Mouse (Mus musculus) stomach, embryonic 15.5 days (tissue): ENCODE data around the gene Gnptab. TPM values are rescaled to one million over a fixed set of nuclear protein-coding genes. Genes with fewer than 3 reads are reported as not detected.

Experiments used
- ATAC-seq: fragments of 200-750 bp; cut with Nextera tagmentation; 2 replicates; pipeline ENCODE4 v1.8.0; 2017; ENCODE audit warnings: low read depth, moderate number of reproducible peaks, moderate TSS enrichment; ENCODE audit not compliant: insufficient read depth, low FRiP score
- H3K27ac ChIP-seq: fragments of 300-500 bp; sonication (generic); 2 replicates; pipeline ENCODE4 v1.5.1; 2015; ENCODE audit warnings: mild to moderate bottlenecking, inconsistent platforms
- H3K27me3 ChIP-seq: fragments of 300-500 bp; sonication (generic); replicated peaks from 2 replicates; pipeline ENCODE4 v1.6.1; 2015; ENCODE audit warnings: inconsistent platforms
- H3K36me3 ChIP-seq: fragments of 300-500 bp; sonication (generic); 2 replicates; pipeline ENCODE4 v1.6.1; 2015; ENCODE audit warnings: inconsistent platforms
- H3K4me1 ChIP-seq: fragments of 300-500 bp; sonication (generic); 2 replicates; pipeline ENCODE4 v1.6.1; 2015; ENCODE audit warnings: inconsistent platforms
- H3K4me2 ChIP-seq: fragments of 300-500 bp; sonication (generic); 2 replicates; pipeline ENCODE4 v1.6.1; 2015; ENCODE audit warnings: mild to moderate bottlenecking, inconsistent platforms
- H3K4me3 ChIP-seq: fragments of 300-500 bp; sonication (generic); replicated peaks from 2 replicates; pipeline ENCODE4 v1.5.1; 2015; ENCODE audit warnings: inconsistent platforms
- H3K9ac ChIP-seq: fragments of 300-500 bp; sonication (generic); 2 replicates; pipeline ENCODE4 v1.6.1; 2015; ENCODE audit warnings: inconsistent platforms
- H3K9me3 ChIP-seq: fragments of 300-500 bp; sonication (generic); 2 replicates; pipeline ENCODE4 v1.6.1; 2016; ENCODE audit warnings: inconsistent platforms
- WGBS: fragments of 180-500 bp; shearing (Covaris S2); methylation state at CpG from one replicate; pipeline ENCODE4 v1.1.7; 2015; 5-methylcytosine and 5-hydroxymethylcytosine counted together
- polyA plus RNA-seq: library from polyadenylated mRNA; unstranded; fragments of >200 nt; fragmentation: Nextera tagmentation; extraction: Ambion mirVana; gene quantifications from 2 replicates; pipeline ENCODE4 v1.2.1, GENCODE M21; 2015

The Gnptab gene
- polyA plus RNA-seq, 1 experiment from 2014 or later = 9.9 TPM

GRCm38 (mm10) chr10:88398668-88399243 lies 19.8 kb downstream of the Gnptab start:
- no peak overlapping the region for H3K4me3 ChIP-seq
- H3K4me1 ChIP-seq = no peaks in the 10 kb centered on the region
- H3K27me3 ChIP-seq = no peaks in the 10 kb centered on the region
- ATAC-seq = no peak
- H3K27ac ChIP-seq = no peak overlapping the region
- WGBS = 73% methylated on average over 6 of the region's 6 CpGs
- no peak overlapping the region for H3K4me2 ChIP-seq
- no peaks in the 10 kb centered on the region for H3K36me3 ChIP-seq
- no peaks in the 10 kb centered on the region for H3K9me3 ChIP-seq
- no peak overlapping the region for H3K9ac ChIP-seq

- no peak overlapping the region for H3K9ac ChIP-seq
- 79% methylated on average over 5 of the region's 5 CpGs for WGBS
- ATAC-seq = no peak
- no peak overlapping the region for H3K4me3 ChIP-seq
- H3K27me3 ChIP-seq = no peaks in the 10 kb centered on the region
- H3K27ac ChIP-seq = no peak overlapping the region
- no peak overlapping the region for H3K4me2 ChIP-seq
- H3K4me1 ChIP-seq = no peaks in the 10 kb centered on the region
- no peaks in the 10 kb centered on the region for H3K9me3 ChIP-seq
- no peaks in the 10 kb centered on the region for H3K36me3 ChIP-seq
Observed at GRCm38 (mm10) chr10:88399271-88399670, 20.3 kb downstream of the Gnptab start.

GRCm38 (mm10) chr10:88403021-88403420 lies 24.1 kb downstream of the Gnptab start:
- H3K36me3 ChIP-seq = no peaks in the 10 kb centered on the region
- no peak overlapping the region for H3K27ac ChIP-seq
- no peaks in the 10 kb centered on the region for H3K4me1 ChIP-seq
- no peak for ATAC-seq
- H3K4me3 ChIP-seq = no peak overlapping the region
- no peaks in the 10 kb centered on the region for H3K9me3 ChIP-seq
- H3K4me2 ChIP-seq = no peak overlapping the region
- no peak overlapping the region for H3K9ac ChIP-seq
- WGBS = 91% methylated on average over 4 of the region's 4 CpGs
- H3K27me3 ChIP-seq = no peaks in the 10 kb centered on the region

- Histone ChIP-seq H3K4me3 (no peak overlapping the region), H3K27ac (no peak overlapping the region), H3K4me2 (no peak overlapping the region), H3K36me3 (no peaks in the 10 kb centered on the region), H3K9ac (no peak overlapping the region), H3K9me3 (no peaks in the 10 kb centered on the region), H3K4me1 (no peaks in the 10 kb centered on the region), H3K27me3 (no peaks in the 10 kb centered on the region)
- no peak for ATAC-seq
- WGBS = 74% methylated on average over 6 of the region's 6 CpGs
Observed at GRCm38 (mm10) chr10:88404220-88404619, 25.3 kb downstream of the Gnptab start.

GRCm38 (mm10) chr10:88405812-88406211 lies 26.9 kb downstream of the Gnptab start:
- ATAC-seq = no peak
- Histone ChIP-seq H3K27ac (no peak overlapping the region), H3K4me1 (no peaks in the 10 kb centered on the region), H3K4me2 (no peak overlapping the region), H3K9ac (no peak overlapping the region), H3K9me3 (no peaks in the 10 kb centered on the region), H3K36me3 (no peaks in the 10 kb centered on the region), H3K27me3 (no peaks in the 10 kb centered on the region), H3K4me3 (no peak overlapping the region)
- WGBS = 78% methylated on average over 7 of the region's 7 CpGs

GRCm38 (mm10) chr10:88407875-88408631 lies 29.1 kb downstream of the Gnptab start:
- 80% methylated on average over 12 of the region's 12 CpGs for WGBS
- Histone ChIP-seq H3K4me2 (no peak overlapping the region), H3K9me3 (no peaks in the 10 kb centered on the region), H3K36me3 (no peaks in the 10 kb centered on the region), H3K4me3 (no peak overlapping the region), H3K4me1 (no peaks in the 10 kb centered on the region), H3K9ac (no peak overlapping the region), H3K27ac (no peak overlapping the region), H3K27me3 (no peaks in the 10 kb centered on the region)
- no peak for ATAC-seq

GRCm38 (mm10) chr10:88409751-88410150 lies 30.8 kb downstream of the Gnptab start:
- no peak overlapping the region for H3K4me3 ChIP-seq
- no peak overlapping the region for H3K9ac ChIP-seq
- H3K4me2 ChIP-seq = no peak overlapping the region
- H3K36me3 ChIP-seq = no peaks in the 10 kb centered on the region
- 60% methylated on average over 2 of the region's 2 CpGs for WGBS
- no peaks in the 10 kb centered on the region for H3K4me1 ChIP-seq
- H3K27me3 ChIP-seq = no peaks in the 10 kb centered on the region
- H3K9me3 ChIP-seq = no peaks in the 10 kb centered on the region
- H3K27ac ChIP-seq = no peak overlapping the region
- ATAC-seq = no peak

- Histone ChIP-seq H3K9me3 (no peaks in the 10 kb centered on the region), H3K4me3 (no peak overlapping the region), H3K36me3 (no peaks in the 10 kb centered on the region), H3K27me3 (no peaks in the 10 kb centered on the region), H3K4me2 (no peak overlapping the region), H3K9ac (no peak overlapping the region), H3K4me1 (no peaks in the 10 kb centered on the region), H3K27ac (no peak overlapping the region)
- ATAC-seq = no peak
- WGBS = 68% methylated on average over 17 of the region's 17 CpGs
Observed at GRCm38 (mm10) chr10:88412290-88412995, 33.5 kb downstream of the Gnptab start.

- Histone ChIP-seq H3K4me1 (no peaks in the 10 kb centered on the region), H3K4me3 (no peak overlapping the region), H3K4me2 (no peak overlapping the region), H3K27ac (no peak overlapping the region), H3K9ac (no peak overlapping the region), H3K27me3 (no peaks in the 10 kb centered on the region), H3K9me3 (no peaks in the 10 kb centered on the region), H3K36me3 (peaks cover 5% of the 10 kb centered on the region; the same call in 1 of the 2 replicates)
- WGBS = 85% methylated on average over 5 of the region's 5 CpGs
- ATAC-seq = no peak
Observed at GRCm38 (mm10) chr10:88417686-88418085, 38.8 kb downstream of the Gnptab start.

GRCm38 (mm10) chr10:88420141-88420541 lies 41.2 kb downstream of the Gnptab start:
- Histone ChIP-seq H3K36me3 (peaks cover 5% of the 10 kb centered on the region; the same call in 1 of the 2 replicates), H3K4me2 (no peak overlapping the region), H3K27ac (no peak overlapping the region), H3K4me1 (no peaks in the 10 kb centered on the region), H3K9me3 (no peaks in the 10 kb centered on the region), H3K9ac (no peak overlapping the region), H3K27me3 (no peaks in the 10 kb centered on the region), H3K4me3 (no peak overlapping the region)
- ATAC-seq = no peak
- 75% methylated on average over 11 of the region's 11 CpGs for WGBS

- Histone ChIP-seq H3K9me3 (no peaks in the 10 kb centered on the region), H3K36me3 (peaks cover 5% of the 10 kb centered on the region; the same call in 1 of the 2 replicates), H3K4me3 (no peak overlapping the region), H3K27ac (no peak overlapping the region), H3K27me3 (no peaks in the 10 kb centered on the region), H3K4me1 (no peaks in the 10 kb centered on the region), H3K4me2 (no peak overlapping the region), H3K9ac (no peak overlapping the region)
- no peak for ATAC-seq
- WGBS = 90% methylated on average over 19 of the region's 19 CpGs
Observed at GRCm38 (mm10) chr10:88420655-88421435, 41.9 kb downstream of the Gnptab start.
